Mouse (Mus musculus) midbrain, embryonic 11.5 days (tissue): ENCODE data around the gene Nek10. TPM values are rescaled to one million over a fixed set of nuclear protein-coding genes. Genes with fewer than 3 reads are reported as not detected.
A peak's percentile ranks its signal among the peaks of the same experiment; 100 is the strongest.
"Not testable (repeated sequence)": the region's sequence is repeated elsewhere in the genome, so short reads cannot be mapped to it uniquely, and the experiment has no call there.

Experiments used
- ATAC-seq: fragments of 200-750 bp; cut with Nextera tagmentation; 2 replicates; pipeline ENCODE4 v1.8.0; 2017; ENCODE audit warnings: moderate TSS enrichment, moderate library complexity; ENCODE audit not compliant: low FRiP score
- DNase-seq: peaks from one replicate; pipeline ENCODE4 v3.0.0; 2015; ENCODE audit warnings: low spot score; ENCODE audit errors: missing footprints
- H3K27ac ChIP-seq: fragments of 300-500 bp; sonication (generic); 2 replicates; pipeline ENCODE4 v1.5.1; 2014; ENCODE audit warnings: low read depth, low read length
- H3K27me3 ChIP-seq: fragments of 300-500 bp; sonication (generic); 2 replicates; pipeline ENCODE4 v1.6.1; 2014; ENCODE audit warnings: mild to moderate bottlenecking, low read length, moderate library complexity, mixed read lengths; ENCODE audit not compliant: control insufficient read depth, insufficient read depth
- H3K36me3 ChIP-seq: fragments of 300-500 bp; sonication (generic); 2 replicates; pipeline ENCODE4 v1.6.1; 2014; ENCODE audit warnings: mild to moderate bottlenecking, low read length, moderate library complexity, mixed read lengths; ENCODE audit not compliant: control insufficient read depth, insufficient read depth
- H3K4me1 ChIP-seq: fragments of 300-500 bp; sonication (generic); 2 replicates; pipeline ENCODE4 v1.6.1; 2014; ENCODE audit warnings: low read length; ENCODE audit not compliant: control insufficient read depth, insufficient read depth
- H3K4me2 ChIP-seq: fragments of 300-500 bp; sonication (generic); 2 replicates; pipeline ENCODE4 v1.6.1; 2014; ENCODE audit warnings: mild to moderate bottlenecking, moderate library complexity
- H3K4me3 ChIP-seq: fragments of 300-500 bp; sonication (generic); 2 replicates; pipeline ENCODE4 v1.5.1; 2014; ENCODE audit warnings: low read depth, low read length
- H3K9ac ChIP-seq: fragments of 300-500 bp; sonication (generic); 2 replicates; pipeline ENCODE4 v1.6.1; 2014; ENCODE audit warnings: low read length
- H3K9me3 ChIP-seq: fragments of 300-500 bp; sonication (generic); 2 replicates; pipeline ENCODE4 v1.6.1; 2016; ENCODE audit warnings: low read length; ENCODE audit not compliant: control insufficient read depth
- WGBS: fragments of 180-500 bp; shearing (Covaris S2); extraction: QIAGEN DNeasy Blood & Tissue Kit; methylation state at CpG from one replicate; pipeline ENCODE4 v1.1.7; 2014; 5-methylcytosine and 5-hydroxymethylcytosine counted together
- polyA plus RNA-seq: library from polyadenylated mRNA; unstranded; fragments of >200 nt; fragmentation: Nextera tagmentation; extraction: Ambion mirVana; gene quantifications from 2 replicates; pipeline ENCODE4 v1.2.1, GENCODE M21; 2014

Gene Nek10
- 0.03 TPM in 1 of 2 replicates, not detected in the other for polyA plus RNA-seq

DNA sequence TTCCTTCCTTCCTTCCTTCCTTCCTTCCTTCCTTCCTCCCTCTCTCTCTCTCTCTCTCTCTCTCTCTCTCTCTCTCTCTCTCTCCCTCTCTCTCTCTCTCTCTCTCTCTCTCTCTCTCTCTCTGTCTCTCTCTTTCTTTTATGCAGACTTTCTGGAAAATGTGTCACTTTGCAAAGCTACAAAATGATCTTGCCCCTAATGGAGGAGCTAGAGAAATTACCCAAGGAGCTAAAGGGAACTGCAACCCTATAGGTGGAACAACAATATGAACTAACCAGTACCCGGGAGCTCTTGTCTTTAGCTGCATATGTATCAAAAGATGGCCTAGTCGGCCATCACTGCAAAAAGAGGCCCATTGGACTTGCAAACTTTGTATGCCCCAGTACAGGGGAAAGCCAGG is at the start of gene Nek10:
Gene Nek10, plus strand, starts transcription at position 301 of the 400 bp plus-strand sequence.
- not testable (repeated sequence) for H3K27ac ChIP-seq, H3K9ac ChIP-seq, H3K4me1 ChIP-seq, H3K9me3 ChIP-seq, H3K4me2 ChIP-seq, H3K36me3 ChIP-seq, H3K4me3 ChIP-seq, DNase-seq, H3K27me3 ChIP-seq
- ATAC-seq, result 0 out of 2 replicates have a peak, but pooled peaks have one; percentile 7
- 88% methylated on average over 1 of the region's 2 CpGs for WGBS

GRCm38 (mm10) chr14:14781169-14781568 is 22.0 kb upstream of the Nek10 start:
- no peak for DNase-seq
- Histone ChIP-seq H3K9me3 (no peaks in the 10 kb centered on the region), H3K36me3 (peaks cover 10% of the 10 kb centered on the region), H3K9ac (no peak overlapping the region), H3K27ac (no peak overlapping the region), H3K4me2 (no peak overlapping the region), H3K4me1 (no peaks in the 10 kb centered on the region), H3K4me3 (no peak overlapping the region), H3K27me3 (no peaks in the 10 kb centered on the region)
- no peak for ATAC-seq
- 90% methylated on average over 2 of the region's 2 CpGs for WGBS

DNA sequence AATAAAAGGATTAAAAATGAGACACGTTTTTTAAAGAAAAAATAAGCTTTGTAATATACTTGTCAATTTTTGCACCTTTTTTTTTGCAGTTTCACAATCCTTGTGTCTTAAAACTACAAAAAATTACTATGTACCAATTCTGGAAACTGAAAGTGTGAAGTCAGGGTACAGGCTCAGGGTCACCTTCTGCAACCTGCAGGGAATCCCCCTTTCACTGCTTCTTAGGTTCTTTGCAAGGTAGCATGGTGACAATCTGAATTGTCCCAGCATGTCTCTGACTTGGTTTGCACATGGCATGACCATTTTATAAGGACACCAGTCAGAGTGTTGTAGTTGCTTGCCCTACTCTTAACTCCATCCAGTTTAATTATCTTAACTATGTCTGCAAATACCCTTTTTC is 19.0 kb upstream of the Nek10 start:
- Histone ChIP-seq H3K4me1 (no peaks in the 10 kb centered on the region), H3K27me3 (no peaks in the 10 kb centered on the region), H3K27ac (no peak overlapping the region), H3K4me2 (no peak overlapping the region), H3K9me3 (no peaks in the 10 kb centered on the region), H3K4me3 (no peak overlapping the region), H3K9ac (no peak overlapping the region), H3K36me3 (peaks cover 7% of the 10 kb centered on the region)
- no peak for ATAC-seq
- WGBS, result 91% methylated on average over 1 of the region's 1 CpGs
- no peak for DNase-seq

DNA sequence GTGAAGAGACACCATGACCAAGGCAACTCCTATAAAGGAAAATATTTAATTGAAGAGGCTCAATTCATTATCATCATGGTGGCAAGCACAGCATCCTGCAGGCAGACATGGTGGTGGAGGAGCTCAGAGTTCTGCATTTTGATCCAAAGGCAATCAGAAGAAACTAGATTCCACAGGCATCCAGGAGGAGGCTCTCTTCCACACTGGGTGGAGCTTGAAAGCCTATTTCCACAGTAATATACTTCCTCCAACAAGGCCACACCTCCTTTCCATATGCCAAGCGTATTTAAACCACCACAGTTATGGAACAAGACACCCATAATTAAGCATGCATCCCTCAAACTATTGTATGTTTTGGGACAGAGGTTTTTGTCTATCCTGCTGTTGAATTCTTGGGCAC is 16.2 kb upstream of the Nek10 start:
- H3K9ac ChIP-seq, result no peak overlapping the region
- no peaks in the 10 kb centered on the region for H3K4me1 ChIP-seq
- 97% methylated on average over 1 of the region's 1 CpGs for WGBS
- no peak overlapping the region for H3K4me3 ChIP-seq
- DNase-seq (peak; percentile 79), ATAC-seq (no peak)
- no peak overlapping the region for H3K27ac ChIP-seq
- H3K4me2 ChIP-seq, result no peak overlapping the region
- H3K36me3 ChIP-seq, result peaks cover 11% of the 10 kb centered on the region
- no peaks in the 10 kb centered on the region for H3K27me3 ChIP-seq
- no peaks in the 10 kb centered on the region for H3K9me3 ChIP-seq

DNA sequence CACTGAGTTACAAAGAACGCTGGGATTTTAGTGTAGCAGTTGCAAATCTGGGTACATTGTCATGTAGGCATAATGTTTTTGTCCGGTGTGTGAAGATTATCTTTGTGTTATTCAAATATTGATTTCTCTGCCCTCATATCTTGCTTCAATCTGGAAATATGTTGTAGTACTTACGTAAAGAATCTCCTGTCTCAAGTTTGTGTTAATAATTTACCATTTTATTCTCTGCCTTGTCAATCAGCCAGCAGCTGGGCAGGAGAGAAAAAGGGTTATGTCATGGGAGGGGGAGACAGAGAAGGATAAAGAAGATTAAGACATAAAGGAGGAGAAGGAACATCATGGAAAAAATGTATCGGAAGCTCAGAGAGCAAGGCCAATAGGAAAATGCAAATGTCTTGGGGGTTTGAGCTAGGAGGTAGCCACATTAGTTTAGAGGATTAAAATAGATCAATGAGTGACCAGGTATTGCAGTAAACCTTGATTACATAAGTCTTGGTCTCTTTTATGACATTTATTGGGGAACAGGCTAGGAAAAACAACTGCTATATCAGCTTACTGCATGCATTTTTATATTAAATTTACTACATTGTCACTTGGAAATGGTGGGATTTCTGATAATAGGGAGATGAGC is 13.3 kb upstream of the Nek10 start:
- 91% methylated on average over 4 of the region's 4 CpGs for WGBS
- no peak for ATAC-seq
- H3K9ac ChIP-seq, result no peak overlapping the region
- H3K4me1 ChIP-seq, result no peaks in the 10 kb centered on the region
- H3K27ac ChIP-seq, result no peak overlapping the region
- H3K36me3 ChIP-seq, result peaks cover 8% of the 10 kb centered on the region
- H3K4me3 ChIP-seq, result no peak overlapping the region
- no peaks in the 10 kb centered on the region for H3K27me3 ChIP-seq
- H3K9me3 ChIP-seq, result no peaks in the 10 kb centered on the region
- DNase-seq, result peak; percentile 77
- no peak overlapping the region for H3K4me2 ChIP-seq

- DNase-seq (no peak), ATAC-seq (no peak)
- H3K27me3 ChIP-seq, result no peaks in the 10 kb centered on the region
- H3K4me2 ChIP-seq, result no peak overlapping the region
- no peak overlapping the region for H3K9ac ChIP-seq
- H3K27ac ChIP-seq, result no peak overlapping the region
- H3K4me1 ChIP-seq, result no peaks in the 10 kb centered on the region
- H3K36me3 ChIP-seq, result no peaks in the 10 kb centered on the region; the same call in 1 of the 2 replicates
- no peak overlapping the region for H3K4me3 ChIP-seq
- 94% methylated on average over 5 of the region's 5 CpGs for WGBS
- no peaks in the 10 kb centered on the region for H3K9me3 ChIP-seq
These were observed 3.4 kb upstream of the Nek10 start for GRCm38 (mm10) chr14:14799861-14800260.

GRCm38 (mm10) chr14:14800332-14800731 is 2.9 kb upstream of the Nek10 start:
- no peak overlapping the region for H3K4me3 ChIP-seq
- no peaks in the 10 kb centered on the region for H3K9me3 ChIP-seq
- no peaks in the 10 kb centered on the region for H3K27me3 ChIP-seq
- H3K36me3 ChIP-seq, result no peaks in the 10 kb centered on the region; the same call in 1 of the 2 replicates
- WGBS, result 94% methylated on average over 4 of the region's 4 CpGs
- no peak overlapping the region for H3K27ac ChIP-seq
- H3K9ac ChIP-seq, result no peak overlapping the region
- no peak for ATAC-seq
- no peak overlapping the region for H3K4me2 ChIP-seq
- no peak for DNase-seq
- no peaks in the 10 kb centered on the region for H3K4me1 ChIP-seq

DNA sequence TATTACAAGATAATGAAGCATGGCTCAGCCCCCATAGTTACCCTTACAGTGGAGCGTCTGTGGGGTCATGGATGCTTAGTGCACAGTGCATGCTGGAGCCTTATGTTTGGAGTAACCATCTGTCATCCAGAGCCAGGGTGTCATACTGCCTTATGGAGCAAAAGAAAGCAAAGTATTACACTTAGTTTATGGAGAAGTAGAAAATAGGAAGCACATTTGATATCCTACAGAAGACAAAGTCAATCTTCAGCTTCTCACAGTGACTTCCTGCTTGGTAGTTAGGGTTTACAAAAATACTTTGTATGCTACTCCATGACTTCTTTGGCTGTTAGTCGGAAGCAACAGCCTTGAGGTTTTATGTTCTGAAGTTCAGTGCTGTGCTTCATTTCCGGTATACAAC is 2.4 kb upstream of the Nek10 start:
- Histone ChIP-seq H3K9ac (no peak overlapping the region), H3K9me3 (no peaks in the 10 kb centered on the region), H3K27ac (no peak overlapping the region), H3K27me3 (no peaks in the 10 kb centered on the region), H3K36me3 (no peaks in the 10 kb centered on the region; the same call in 1 of the 2 replicates), H3K4me3 (no peak overlapping the region), H3K4me1 (no peaks in the 10 kb centered on the region), H3K4me2 (no peak overlapping the region)
- ATAC-seq (no peak), DNase-seq (no peak)
- WGBS, result 92% methylated on average over 3 of the region's 3 CpGs

DNA sequence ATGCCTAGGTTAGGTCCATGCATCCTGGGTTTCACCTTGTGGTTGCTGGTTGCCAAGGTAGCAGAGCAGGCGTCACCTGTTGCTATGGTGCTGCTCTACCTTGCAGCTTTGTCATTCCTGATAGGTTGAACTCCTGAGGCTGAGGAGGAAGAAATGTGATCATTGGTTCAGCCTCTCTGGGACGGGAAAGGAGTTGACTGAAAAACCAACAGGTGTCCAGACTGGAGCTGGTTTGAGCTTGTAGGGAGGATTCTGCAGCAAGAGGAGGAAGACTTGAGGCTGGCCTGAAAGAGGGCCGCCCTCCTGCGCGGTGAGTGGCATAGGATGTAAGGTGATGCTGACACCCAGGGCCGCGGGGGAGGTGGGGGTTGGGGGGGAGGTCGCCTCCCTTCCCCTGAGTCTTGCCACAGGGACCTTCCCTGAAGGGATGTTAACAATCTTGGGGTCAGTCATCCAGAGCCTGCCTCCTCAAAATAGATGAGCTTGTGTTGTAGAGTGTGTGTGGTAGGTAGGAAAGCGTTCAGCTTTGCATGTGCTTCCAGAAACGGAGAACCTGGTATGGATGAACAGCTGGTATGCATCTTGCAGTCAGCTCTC is 804 bp downstream of the Nek10 start:
- Histone ChIP-seq H3K36me3 (no peaks in the 10 kb centered on the region; the same call in 1 of the 2 replicates), H3K9me3 (no peaks in the 10 kb centered on the region), H3K9ac (no peak overlapping the region), H3K4me1 (no peaks in the 10 kb centered on the region), H3K27me3 (no peaks in the 10 kb centered on the region), H3K4me2 (no peak overlapping the region), H3K4me3 (no peak overlapping the region), H3K27ac (no peak overlapping the region)
- DNase-seq, result no peak
- peak; percentile 71 for ATAC-seq
- 18% methylated on average over 10 of the region's 10 CpGs for WGBS
